Comparison of ENCODE assay signal across 8 mouse cellular contexts in the genomic region with DNA sequence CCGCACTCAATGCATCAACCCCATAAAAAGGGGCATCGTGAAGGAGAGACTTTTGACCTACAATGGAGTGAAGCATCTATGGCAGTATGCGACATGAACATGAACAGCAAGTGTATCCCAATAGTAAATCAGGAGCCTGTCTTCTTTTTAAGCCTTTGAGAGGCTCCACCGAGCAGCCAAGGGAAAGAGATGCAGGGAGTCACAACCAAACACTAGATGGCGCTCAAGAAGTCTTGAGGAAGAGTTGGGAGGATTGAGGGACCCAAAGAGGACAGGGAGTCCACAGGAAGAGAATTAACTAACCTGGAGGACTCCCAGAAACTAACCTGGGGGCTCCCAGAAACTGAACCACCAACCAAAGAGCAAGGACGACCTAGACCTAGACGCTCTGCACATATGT. TPM values are rescaled to one million over a fixed set of nuclear protein-coding genes. Genes with fewer than 3 reads are reported as not detected.
DNase-seq lines count a peak whose midpoint lies in the region; ATAC-seq lines count a peak whose summit lies in the region.

No protein-coding gene starts in this region.

- no peaks in the 10 kb centered on the region for H3K36me3 ChIP-seq in midbrain, embryonic 11.5 days (ENCODE audit: control insufficient read depth, insufficient read depth, low read length)

- no peaks in the 10 kb centered on the region for H3K9me3 ChIP-seq in midbrain, embryonic 11.5 days (ENCODE audit: control insufficient read depth, low read length)

- peak; percentile 62 to 76 for DNase-seq in cerebellum, postnatal 10 days
- DNase-seq in cerebellum, postnatal 4 days (ENCODE audit: low spot score in 2 of 2), result no peak
- DNase-seq in left cerebral cortex, postnatal 4 days, result peak; percentile 19
- DNase-seq in left cerebral cortex, postnatal 36 days (ENCODE audit: low spot score in 2 of 2), result no peak
- DNase-seq in embryo, embryonic 10.5 days (ENCODE audit: low spot score), result peak; percentile 66
- no peak for DNase-seq in right cerebral cortex, adult 18-20 months
- no peak for DNase-seq in midbrain, embryonic 11.5 days (ENCODE audit: low spot score, missing footprints)

- no peak overlapping the region for H3K9ac ChIP-seq in midbrain, embryonic 11.5 days (ENCODE audit: low read length)

- no peak overlapping the region for H3K4me2 ChIP-seq in midbrain, embryonic 11.5 days

- ATAC-seq in neutrophil, adult 5-6 weeks (ENCODE audit: extremely low read depth, insufficient number of reproducible peaks, low FRiP score, poor library complexity, severe bottlenecking), result peak; percentile 57; the same call in 1 of the 2 replicates
- ATAC-seq in midbrain, embryonic 11.5 days (ENCODE audit: low FRiP score), result no peak

- intact Hi-C loops in left cerebral cortex, postnatal 4 days (cut with DNase I), result loop anchor here (10.0 kb wide), 2 partner anchors 1855 to 1935 kb away; no protein-coding TSS in a partner anchor
- intact Hi-C loops in left cerebral cortex, postnatal 36 days (cut with DNase I), result loop anchor here (10.0 kb wide), 1 partner anchor 1935 kb away; no protein-coding TSS in a partner anchor

- no peak overlapping the region for H3K4me3 ChIP-seq in midbrain, embryonic 11.5 days (ENCODE audit: low read depth, low read length)

- 38% methylated on average over 7 of the region's 7 CpGs for WGBS in midbrain, embryonic 11.5 days

- H3K27me3 ChIP-seq in midbrain, embryonic 11.5 days (ENCODE audit: control insufficient read depth, insufficient read depth, low read length), result no peaks in the 10 kb centered on the region

- H3K27ac ChIP-seq in midbrain, embryonic 11.5 days (ENCODE audit: low read depth, low read length), result no peak overlapping the region

- H3K4me1 ChIP-seq in midbrain, embryonic 11.5 days (ENCODE audit: control insufficient read depth, insufficient read depth, low read length), result no peaks in the 10 kb centered on the region

RNA-seq across cellular contexts. Expression of a gene that starts 20.7 kb away (rescaled TPM):
- total RNA-seq in left cerebral cortex, postnatal 4 days (2021), result 100 to 1,000 TPM; 486 to 572 TPM
- total RNA-seq in left cerebral cortex, postnatal 36 days (2021), result 100 to 1,000 TPM; 215 to 226 TPM
- 756 and 779 TPM in 2 replicates for total RNA-seq in neutrophil, adult 5-6 weeks (2017)
- polyA plus RNA-seq in midbrain, embryonic 11.5 days (2014; fragmentation: Nextera tagmentation; extraction: Ambion mirVana), result 592 and 633 TPM in 2 replicates

RNA-seq across cellular contexts. Expression of a gene that starts 37.7 kb away (rescaled TPM):
- 10 to 100 TPM; 53.6 to 54.3 TPM for total RNA-seq in left cerebral cortex, postnatal 4 days (2021)
- 10 to 100 TPM; 61.2 to 62.1 TPM for total RNA-seq in left cerebral cortex, postnatal 36 days (2021)
- total RNA-seq in neutrophil, adult 5-6 weeks (2017), result 90.7 and 108 TPM in 2 replicates
- 3.6 and 3.9 TPM in 2 replicates for polyA plus RNA-seq in midbrain, embryonic 11.5 days (2014; fragmentation: Nextera tagmentation; extraction: Ambion mirVana)

RNA-seq across cellular contexts. Expression of a gene that starts 46.5 kb away (rescaled TPM):
- 10 to 100 TPM in 1 of 2 experiments, 1 to 10 TPM in 1; 9.4 to 12.4 TPM for total RNA-seq in left cerebral cortex, postnatal 4 days (2021)
- 1 to 10 TPM; 2.5 to 3.0 TPM for total RNA-seq in left cerebral cortex, postnatal 36 days (2021)
- 167 and 205 TPM in 2 replicates for total RNA-seq in neutrophil, adult 5-6 weeks (2017)
- 0.40 and 0.73 TPM in 2 replicates for polyA plus RNA-seq in midbrain, embryonic 11.5 days (2014; fragmentation: Nextera tagmentation; extraction: Ambion mirVana)

RNA-seq across cellular contexts. Expression of a gene that starts 47.0 kb away (rescaled TPM):
- 1 to 10 TPM in 1 of 2 experiments, under 1 TPM in 1; 0.89 to 2.4 TPM for total RNA-seq in left cerebral cortex, postnatal 4 days (2021)
- total RNA-seq in left cerebral cortex, postnatal 36 days (2021), result 1 to 10 TPM; 1.3 to 3.0 TPM
- 4.2 and 8.0 TPM in 2 replicates for total RNA-seq in neutrophil, adult 5-6 weeks (2017)
- 7.4 and 11.5 TPM in 2 replicates for polyA plus RNA-seq in midbrain, embryonic 11.5 days (2014; fragmentation: Nextera tagmentation; extraction: Ambion mirVana)

Comparison
In these comparisons a context has a peak if more than half of its experiments do, and no peak if none do; other contexts are left out.
1. DNase-seq: peak in cerebellum, postnatal 10 days (2 of 2), left cerebral cortex, postnatal 4 days (single experiment) and embryo, embryonic 10.5 days (single experiment); none in cerebellum, postnatal 4 days (0 of 2), left cerebral cortex, postnatal 36 days (0 of 2), right cerebral cortex, adult 18-20 months (single experiment) and midbrain, embryonic 11.5 days (single experiment).
2. RNA of a gene that starts 46.5 kb away (total RNA-seq): 167 to 205 TPM in neutrophil, adult 5-6 weeks; 9.4 to 12.4 TPM in left cerebral cortex, postnatal 4 days and 2.5 to 3.0 TPM in left cerebral cortex, postnatal 36 days; every median in the first group is over 10 times any median in the second.